Mouse (Mus musculus): ENCODE measurements around the gene Gm5294.
A peak's percentile ranks its signal among the peaks of the same experiment; 100 is the strongest.

Gene Gm5294

DNA sequence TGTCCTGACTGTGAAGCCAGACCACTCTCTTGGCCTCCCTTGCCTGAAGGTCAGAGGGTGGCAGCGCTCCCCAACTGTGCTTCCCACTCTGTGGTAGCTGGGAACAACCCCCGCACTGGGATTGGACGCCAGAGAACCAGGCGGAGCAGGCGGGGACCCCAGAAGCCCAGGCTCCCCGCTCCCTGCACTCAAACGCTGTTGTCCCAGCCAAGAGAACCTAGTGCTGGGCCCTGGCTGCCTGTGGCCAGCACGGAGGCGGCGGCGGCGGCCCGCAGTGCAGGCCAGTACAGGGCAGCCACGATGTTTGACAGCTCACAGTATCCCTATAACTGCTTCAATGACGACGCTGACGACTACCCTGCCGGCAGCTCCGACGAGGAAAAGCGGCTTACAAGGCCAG lies at the start of gene Gm5294:
Gm5294 (plus strand) TSS at position 301 of the 400 bp plus-strand sequence.
- DNase-seq (ENCODE audit: inconsistent age in 2 of 2, low spot score in 1 of 2), result no peak

DNA sequence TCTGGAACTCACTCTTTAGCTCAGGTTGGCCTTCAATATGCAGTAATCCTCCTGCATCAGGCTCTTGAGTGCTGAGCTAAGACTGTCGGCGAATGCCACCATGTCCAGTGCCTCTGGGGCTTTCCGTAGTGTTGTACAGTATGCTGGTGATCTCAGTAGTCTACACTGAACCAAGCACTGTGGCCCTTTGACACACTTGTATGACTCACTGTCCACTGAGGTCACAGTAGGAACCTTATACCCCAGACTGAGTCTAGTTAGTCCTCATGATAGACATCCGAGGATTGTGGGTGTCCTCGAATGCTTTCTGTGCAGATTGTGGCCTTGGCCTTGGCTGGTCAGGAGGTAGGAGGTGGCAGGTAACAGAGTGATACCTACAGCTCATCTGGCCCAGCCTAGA lies 44.8 kb upstream of the Gm5294 start:
- peak; percentile 37 to 62 for DNase-seq (ENCODE audit: inconsistent age in 2 of 2, low spot score in 1 of 2)

DNA sequence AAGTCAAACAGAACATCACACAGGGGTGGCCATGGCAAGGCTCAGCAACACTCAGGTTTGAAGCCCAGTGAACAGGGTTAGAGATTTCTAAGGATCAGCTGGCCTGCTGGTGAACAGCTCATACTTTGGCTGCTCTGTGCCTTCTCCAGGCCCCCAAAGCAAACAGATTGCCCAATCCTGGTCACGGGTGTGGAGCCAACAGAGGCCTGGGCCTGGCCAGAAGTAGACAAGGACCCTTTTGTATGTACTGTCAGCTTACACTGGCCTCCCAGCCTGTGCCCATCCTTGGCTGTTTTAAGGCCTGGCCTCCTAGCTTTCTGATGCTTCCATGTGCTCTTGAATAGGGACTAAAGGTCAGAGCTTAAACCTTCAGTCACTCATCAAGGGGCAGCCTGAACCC lies 43.5 kb upstream of the Gm5294 start:
- peak; percentile 22 to 37 for DNase-seq (ENCODE audit: inconsistent age in 2 of 2, low spot score in 1 of 2)

DNA sequence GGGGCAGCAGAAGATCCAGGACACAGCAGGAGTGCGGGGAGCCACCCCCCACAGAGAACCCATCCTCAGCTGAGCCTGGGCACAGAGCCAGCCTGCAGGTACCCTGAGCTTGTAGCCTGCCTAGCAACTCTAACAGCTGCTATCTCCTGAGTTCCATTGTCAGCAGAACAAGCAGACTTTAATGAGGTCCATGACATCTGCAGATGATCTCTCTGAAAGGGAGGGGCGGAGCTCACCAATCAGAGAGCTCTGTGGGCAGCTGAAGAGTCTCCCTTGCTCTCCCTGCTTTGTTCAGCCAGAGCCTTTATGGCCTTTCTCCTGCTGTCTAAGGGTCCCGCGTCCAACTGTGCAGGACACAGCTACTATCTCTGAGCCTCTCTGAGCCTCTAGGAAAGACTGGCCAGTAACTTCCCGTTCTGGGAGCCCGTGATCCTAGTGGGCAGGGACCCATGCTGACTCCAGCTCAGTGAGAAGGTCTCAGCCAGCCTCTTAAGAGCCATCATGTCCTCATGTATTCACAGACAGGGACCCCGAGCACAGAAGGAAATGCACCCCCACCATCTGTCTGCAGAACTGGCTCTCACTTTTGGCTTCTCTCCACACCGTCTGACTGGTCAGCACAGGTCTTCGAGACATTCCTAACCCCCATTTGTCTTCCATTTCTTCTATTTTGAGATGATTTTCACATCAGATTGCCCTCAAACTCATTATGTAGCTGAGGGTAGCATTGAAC lies 41.0 kb upstream of the Gm5294 start:
- peak; percentile 15 to 35 for DNase-seq (ENCODE audit: inconsistent age in 2 of 2, low spot score in 1 of 2)

DNA sequence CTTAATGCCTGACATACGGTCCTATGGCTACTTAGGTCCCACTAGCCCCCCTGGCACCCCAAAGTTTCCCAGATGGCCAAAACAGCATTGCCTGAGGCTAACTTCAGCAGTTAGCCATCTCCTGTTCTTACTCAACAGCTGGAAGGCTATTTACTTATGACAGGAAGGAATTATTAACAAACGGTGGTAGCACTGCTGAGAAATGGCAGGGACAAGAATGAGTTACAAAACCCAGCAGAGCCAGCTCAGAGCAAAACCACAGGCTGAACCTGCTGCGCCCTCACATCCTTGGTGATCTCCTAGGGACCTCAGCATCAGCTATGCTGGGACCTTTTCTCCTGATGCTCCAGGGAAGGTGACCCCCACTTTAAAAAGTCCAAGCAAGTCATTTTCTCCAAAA lies 40.2 kb upstream of the Gm5294 start:
- DNase-seq (ENCODE audit: inconsistent age in 2 of 2, low spot score in 1 of 2), result no peak

DNA sequence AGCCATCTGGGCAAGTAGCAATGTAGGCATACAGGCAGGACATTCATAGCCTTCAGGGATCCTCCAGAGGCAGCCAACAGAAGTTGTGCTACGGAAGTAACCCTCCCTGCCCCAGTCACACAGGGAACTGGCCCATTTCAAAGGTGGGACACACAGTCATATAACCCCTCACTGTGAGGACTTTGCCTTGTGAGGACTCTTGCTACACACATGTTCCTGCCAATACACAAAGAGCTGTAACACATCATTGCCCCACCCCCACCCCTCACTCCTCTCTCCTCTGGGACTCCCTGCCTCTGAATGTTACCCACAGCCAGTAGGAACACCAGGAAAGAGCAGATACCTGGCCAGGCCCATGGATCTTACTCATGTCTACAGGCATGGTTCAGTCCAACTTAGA lies 37.2 kb upstream of the Gm5294 start:
- DNase-seq (ENCODE audit: inconsistent age in 2 of 2, low spot score in 1 of 2), result no peak

DNA sequence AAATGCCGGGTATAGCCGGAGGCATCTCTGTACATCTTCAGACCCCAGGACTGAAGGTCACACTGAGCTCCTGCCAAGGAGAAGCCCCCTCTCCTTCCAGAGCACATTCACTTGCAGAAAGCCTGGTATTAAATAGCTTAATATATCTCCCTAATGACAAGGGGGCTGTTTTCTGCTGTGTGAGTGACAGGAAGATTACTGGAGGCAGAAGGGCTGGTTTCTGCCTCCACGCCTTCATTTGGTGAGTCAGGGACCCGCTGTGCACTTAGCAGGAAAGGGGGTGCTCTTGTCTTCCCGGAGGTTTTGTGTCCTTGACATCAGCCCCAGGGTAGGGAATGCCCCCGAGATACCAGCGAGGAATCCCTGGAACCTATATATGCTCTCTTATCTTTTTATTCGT lies 36.7 kb upstream of the Gm5294 start:
- DNase-seq (ENCODE audit: inconsistent age in 2 of 2, low spot score in 1 of 2), result no peak

DNA sequence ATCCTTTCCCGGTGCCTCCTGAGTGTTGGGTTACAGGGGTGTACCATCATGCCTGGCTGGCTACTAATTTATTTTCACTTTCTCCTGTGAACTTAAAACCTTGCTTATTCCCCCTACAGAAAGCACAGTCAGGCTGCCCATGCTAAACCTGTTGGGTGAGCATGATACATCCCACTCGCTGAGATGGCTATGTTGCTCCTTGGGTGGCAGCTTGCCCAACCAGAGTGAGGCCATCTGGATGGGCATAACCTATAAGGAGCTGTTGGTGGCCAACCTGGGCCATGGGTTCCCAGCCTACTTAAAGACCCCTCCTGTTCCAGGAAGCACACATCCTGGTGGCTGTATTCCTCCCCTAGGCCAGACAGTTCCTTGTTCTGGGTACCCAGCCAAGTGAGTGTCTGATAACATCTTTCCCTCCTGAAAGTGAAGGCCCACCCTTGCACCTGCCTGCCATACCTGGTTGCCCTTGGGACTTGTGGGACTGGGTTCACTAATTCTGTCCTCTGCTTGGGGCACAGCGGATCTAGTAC lies 33.8 kb upstream of the Gm5294 start:
- no peak for DNase-seq (ENCODE audit: inconsistent age in 2 of 2, low spot score in 1 of 2)

DNA sequence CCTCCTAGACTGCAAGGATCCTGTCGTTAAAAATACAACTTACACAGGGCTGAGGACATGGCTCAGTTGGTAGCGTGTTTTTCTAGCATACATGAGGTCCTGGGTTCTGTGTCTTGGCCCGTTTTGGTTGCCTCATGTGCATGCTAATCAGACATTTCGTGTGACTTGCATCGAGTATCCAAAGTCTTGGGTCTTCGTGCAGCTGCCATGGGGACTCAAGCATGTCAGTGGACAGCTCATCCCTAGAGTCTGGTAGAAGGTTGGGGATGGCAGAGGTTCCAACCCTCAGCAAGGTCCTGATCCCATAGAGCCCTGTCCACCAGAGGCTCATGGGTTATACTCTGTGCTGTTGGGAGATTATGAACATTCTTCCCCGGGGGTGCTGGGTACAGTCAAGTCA lies 32.2 kb upstream of the Gm5294 start:
- no peak for DNase-seq (ENCODE audit: inconsistent age in 2 of 2, low spot score in 1 of 2)

DNA sequence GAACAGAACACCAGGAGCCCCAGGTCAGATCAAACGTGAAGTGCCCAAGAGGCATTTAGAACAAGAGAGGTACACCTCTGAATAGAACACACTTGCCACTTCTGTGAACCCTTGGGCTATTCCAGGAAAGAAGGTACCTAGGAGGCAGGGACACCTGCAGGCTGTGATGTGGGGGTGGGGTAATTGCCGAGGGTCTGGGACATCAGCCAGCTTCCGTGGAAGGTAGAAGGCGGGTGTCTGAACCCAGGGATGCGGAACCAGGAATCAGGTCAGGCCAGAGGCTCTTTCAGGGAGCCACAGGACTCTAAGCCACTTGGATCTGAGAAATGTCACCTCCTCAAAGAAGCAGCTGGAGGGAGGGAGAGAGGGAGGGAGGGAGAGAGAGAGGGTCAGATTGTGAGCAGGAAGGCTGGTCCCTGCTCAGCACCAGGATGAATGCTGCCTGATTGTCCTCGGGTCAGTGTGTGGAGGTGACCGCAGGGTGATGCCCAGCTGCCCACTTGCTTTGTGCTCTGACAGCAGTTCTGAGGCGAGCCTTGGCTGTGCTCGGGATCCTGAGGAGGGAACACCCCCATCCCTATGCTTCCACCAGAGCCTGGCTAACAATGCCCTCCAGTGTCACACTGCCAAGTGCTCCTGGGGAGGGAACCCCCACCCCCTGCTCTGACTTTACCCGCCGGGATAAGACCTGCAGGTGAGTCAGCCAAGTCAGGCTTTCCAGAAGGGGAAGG lies 31.2 kb upstream of the Gm5294 start:
- peak in 1 of 2 experiments; percentile 16 for DNase-seq (ENCODE audit: inconsistent age in 2 of 2, low spot score in 1 of 2)

DNA sequence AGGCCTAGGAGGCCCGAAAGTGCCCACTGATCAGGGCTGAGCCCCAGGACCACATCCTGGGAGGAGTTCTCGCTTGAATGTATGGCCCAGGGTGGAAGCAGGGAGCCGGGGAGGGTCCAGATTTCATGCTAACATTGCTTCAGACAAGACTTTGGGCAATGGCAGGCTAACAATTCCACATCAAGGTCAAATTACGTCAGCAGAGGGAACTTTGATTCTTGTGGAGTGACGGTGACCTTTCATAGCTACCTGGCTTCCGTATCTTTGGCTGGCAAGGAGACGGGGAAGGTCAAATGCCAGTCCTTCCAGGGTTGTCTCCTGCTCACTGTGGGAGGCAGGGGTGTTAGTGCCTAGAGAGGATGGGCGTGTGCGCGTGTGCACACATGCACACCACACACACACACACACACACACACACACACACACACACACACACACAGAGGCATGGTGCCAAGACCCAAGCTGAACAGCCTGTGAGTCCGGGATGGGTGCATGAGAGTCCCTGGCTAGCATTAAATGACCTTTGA lies 28.9 kb upstream of the Gm5294 start:
- peak; percentile 17 to 56 for DNase-seq (ENCODE audit: inconsistent age in 2 of 2, low spot score in 1 of 2)

DNA sequence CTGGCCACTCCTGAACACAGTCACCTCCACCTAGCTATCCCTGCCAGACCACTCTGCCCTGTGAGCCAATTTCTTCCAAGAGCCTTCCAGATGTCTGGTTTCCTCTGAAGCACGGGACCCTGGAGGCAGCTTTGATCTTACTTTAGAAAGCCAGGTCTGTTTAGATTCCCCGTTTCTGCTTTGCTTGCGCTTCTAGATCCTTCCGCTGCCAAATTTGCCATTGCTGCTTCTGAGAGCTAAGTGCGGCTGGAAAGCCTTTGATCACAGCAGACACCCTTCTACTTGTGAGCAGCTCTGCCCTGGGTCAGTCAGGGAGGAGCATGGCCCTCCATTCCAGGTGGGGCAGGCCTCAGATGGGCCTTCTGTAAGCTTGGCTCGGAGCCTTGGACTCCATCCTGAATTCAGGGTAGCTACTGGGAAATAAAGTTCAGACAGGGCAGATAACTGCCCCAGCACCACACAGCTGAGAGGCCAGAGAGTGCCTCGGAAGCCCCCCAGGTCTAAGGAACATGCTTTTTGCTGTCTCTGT lies 18.2 kb upstream of the Gm5294 start:
- no peak for DNase-seq (ENCODE audit: inconsistent age in 2 of 2, low spot score in 1 of 2)

DNA sequence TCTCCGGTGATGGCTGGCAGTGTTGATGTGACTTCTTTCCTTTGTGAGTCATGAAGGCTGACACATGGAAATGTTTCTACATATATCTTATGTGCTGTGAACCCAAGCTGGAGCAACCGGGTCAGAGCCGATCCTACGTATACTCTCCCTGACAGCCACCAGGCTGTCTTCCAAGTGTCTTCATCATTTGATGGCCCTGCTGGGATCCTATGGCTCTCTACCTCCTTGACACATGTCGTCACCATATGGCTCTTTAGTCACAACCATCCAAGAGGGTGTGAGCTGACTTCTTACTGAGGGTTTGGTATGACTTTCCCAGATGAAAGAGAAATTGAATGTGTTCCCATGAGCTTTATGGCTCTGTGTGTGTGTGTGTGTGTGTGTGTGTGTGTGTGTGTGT lies 15.6 kb upstream of the Gm5294 start:
- no peak for DNase-seq (ENCODE audit: inconsistent age in 2 of 2, low spot score in 1 of 2)

DNA sequence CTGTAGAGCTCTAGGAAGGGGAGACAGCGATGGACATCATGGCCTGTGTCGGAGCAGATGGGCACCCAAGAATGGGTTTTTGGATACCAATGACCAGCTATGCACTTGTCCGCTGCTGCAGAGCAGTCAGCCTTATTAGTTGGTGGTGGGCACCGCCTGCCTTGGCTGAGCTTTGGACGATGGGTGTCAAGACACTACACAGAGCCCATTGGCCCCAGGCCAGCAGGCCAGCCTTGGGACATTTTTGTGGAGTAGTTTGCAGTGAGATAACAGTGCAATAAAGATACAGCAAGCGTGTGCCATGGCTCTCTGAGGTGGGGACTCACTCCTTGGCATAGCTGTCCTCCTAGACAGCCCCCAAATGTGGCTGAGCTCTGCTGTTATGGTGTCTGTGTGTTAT lies 10.1 kb upstream of the Gm5294 start:
- DNase-seq (ENCODE audit: inconsistent age in 2 of 2, low spot score in 1 of 2), result no peak

DNA sequence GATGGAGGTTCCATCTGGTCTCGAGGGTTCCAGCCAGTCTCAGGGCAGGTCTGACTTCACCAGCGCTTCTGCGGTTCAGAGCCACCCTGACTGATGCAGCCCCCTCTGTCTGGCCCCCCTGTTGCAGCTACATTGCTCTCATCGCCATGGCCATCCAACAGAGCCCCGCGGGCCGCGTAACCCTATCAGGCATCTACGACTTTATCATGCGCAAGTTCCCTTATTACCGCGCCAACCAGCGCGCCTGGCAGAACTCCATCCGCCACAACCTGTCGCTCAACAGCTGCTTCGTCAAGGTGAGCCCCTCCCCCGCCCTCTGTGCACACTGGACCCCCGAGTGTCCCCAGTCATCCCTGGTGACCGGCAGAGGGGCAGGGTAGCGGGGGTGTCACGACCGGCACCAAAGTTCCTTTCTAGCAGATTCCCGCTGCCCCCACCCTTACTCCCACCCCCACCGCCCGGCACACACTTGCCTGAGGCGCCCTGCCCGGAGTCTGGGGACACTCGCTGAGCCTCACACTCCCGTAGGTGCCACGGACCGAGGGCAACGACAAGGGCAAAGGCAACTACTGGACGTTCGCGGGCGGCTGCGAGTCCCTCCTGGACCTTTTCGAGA lies 945 bp downstream of the Gm5294 start:
- no peak for DNase-seq (ENCODE audit: inconsistent age in 2 of 2, low spot score in 1 of 2)

DNA sequence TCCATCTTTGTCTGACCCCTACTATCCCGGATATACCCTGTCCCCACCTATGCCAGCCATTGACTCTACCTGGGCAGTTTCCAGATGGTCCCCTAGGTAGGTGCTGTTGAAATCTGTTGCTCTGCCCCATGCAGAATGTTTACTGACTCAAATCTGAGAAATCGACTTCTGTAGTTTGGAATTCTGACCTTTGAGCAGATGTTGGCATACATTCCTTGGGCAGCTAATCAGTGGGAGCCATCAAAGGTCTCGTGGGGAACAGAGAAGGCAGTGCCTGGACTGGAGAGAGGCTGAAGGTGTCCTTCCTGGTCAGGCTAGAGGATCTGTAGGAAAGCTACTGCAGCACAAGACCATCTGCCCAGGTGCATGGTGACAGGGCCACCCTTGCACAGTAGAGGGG lies 5.2 kb downstream of the Gm5294 start:
- no peak for DNase-seq (ENCODE audit: inconsistent age in 2 of 2, low spot score in 1 of 2)

DNA sequence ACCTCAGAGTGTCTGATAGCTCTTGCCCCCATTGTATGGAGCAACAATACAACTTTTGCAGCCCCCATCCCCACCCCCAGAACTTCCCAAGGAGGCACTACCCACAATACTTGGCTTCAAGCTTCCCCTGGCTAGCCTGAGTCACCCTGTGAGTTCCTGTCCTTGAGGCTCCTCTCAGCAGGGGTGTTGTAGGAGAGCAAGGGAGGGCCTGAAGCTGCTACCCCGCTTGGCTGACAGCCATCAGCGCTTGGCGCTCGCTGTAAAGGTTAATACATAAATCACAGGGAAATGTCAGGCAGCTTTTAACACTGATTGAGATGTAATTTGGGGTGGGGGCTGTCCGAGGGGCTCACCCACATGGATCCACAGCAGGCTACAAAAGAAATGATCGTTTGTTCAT lies 13.5 kb downstream of the Gm5294 start:
- peak; percentile 83 to 88 for DNase-seq (ENCODE audit: inconsistent age in 2 of 2, low spot score in 1 of 2)

DNA sequence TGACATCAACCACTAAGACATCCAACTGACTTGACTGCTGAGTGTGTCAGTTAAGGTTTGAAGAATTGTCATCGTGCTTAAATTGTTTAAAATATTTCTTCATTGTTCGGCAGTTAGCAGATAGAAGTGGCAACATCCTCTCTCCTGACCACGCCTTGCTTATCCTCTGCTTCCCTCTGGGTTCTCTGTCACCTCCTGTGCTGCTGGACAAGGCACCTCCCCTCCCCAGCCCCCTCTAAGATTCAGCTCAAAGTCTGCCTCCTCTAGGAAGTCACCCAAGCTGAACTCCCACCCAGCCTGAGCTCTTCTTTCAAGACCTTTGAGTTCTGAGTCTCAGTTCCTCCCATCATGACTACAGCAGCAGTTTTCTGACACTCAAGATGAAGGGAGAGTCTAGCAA lies 15.0 kb downstream of the Gm5294 start:
- no peak for DNase-seq (ENCODE audit: inconsistent age in 2 of 2, low spot score in 1 of 2)

DNA sequence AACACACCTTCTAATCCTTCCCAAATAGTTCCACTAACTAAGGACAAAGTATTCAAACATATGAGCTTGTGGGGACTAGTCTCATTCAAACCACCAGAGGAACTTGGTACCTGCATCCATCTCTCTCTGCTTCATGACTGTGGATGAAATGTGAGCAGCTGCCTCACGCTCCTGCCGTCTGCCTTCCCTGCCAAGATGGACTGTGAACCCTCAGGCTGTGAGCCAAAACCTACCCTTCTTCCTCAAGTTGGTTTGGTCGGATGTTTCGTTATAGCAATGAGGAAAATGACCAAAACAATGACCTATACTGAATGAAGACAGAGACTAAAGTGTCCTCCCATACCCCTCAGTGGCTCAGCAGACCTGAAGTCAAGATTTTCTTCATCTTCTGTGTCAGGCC lies 21.1 kb downstream of the Gm5294 start:
- DNase-seq (ENCODE audit: inconsistent age in 2 of 2, low spot score in 1 of 2), result no peak

DNA sequence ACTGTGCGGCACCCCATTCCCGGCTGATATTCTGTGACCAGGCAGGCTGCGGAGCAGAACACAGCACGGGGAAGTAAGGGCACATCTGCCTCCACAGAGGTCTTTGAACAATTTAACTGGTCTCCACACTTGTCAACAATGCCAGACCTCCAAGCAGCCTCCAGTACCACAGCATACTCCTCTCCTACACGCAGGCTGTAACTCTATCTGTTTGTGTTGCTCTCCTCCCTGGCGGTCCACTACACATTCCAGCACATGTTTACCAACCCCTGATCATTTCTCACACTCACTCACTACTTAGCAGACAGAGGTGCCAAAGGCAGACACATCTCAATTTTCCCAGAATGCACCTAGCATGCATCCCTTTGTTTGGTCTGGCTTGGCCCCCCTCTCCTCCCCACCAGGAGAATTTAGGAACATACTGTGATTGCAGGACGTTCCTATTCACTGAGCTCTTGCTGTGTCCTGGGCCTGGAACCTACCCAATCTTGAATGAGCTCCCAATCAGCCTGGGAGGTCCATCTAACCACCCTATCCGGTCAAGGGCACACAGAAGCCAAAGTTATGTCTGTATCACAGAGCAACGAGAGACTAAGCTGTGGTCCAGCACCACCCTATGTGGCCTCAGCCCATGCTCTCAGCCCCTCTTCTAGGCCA lies 23.4 kb downstream of the Gm5294 start:
- DNase-seq (ENCODE audit: inconsistent age in 2 of 2, low spot score in 1 of 2), result no peak

DNA sequence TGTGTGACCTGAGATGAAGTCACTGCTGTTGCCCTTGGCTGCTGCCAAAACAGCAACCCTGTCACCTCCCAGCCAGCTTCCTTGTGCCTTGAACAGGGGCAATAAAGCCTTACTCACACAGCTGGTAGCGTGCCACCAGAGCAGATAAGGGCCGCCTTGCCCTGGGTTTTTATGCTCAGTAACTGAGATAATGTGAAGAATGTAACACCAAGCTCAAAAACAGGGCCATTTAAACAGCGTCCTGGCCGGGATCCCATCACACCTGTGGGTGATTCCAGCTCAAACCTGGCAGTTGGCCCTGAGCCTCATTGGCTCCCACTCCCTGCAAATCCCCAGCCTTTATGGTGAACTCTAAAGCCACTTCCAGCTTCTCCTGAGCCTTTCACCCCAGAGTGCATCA lies 26.6 kb downstream of the Gm5294 start:
- peak; percentile 78 to 91 for DNase-seq (ENCODE audit: inconsistent age in 2 of 2, low spot score in 1 of 2)
